Mouse (Mus musculus) bone marrow, adult 2 months (tissue): ENCODE measurements around the gene Atp5d.

Experiments
- CTCF ChIP-seq: fragments of 200-500 bp; IDR thresholded peaks from 2 replicates; pipeline ENCODE4 v1.5.1; 2011; ENCODE audit warnings: low read length, control low read depth; ENCODE audit not compliant: control insufficient read depth, insufficient read depth
- POLR2A ChIP-seq: fragments of 200-500 bp; IDR thresholded peaks from 2 replicates; pipeline ENCODE4 v1.6.1; 2011; ENCODE audit warnings: low read depth, mild to moderate bottlenecking, control low read depth, low read length, borderline replicate concordance; ENCODE audit not compliant: control insufficient read depth

GRCm38 (mm10) chr10:80131316-80131951, 7.0 kb upstream of the Atp5d start:
- TF ChIP-seq POLR2A (no peak), CTCF (0 out of 2 replicates have a peak, but pooled peaks have one; percentile 2)
